Mouse (Mus musculus): ENCODE results near the gene Wnt7b. TPM values are rescaled to one million over a fixed set of nuclear protein-coding genes. Genes with fewer than 3 reads are reported as not detected.

Wnt7b gene
- 0.16 TPM for polyA plus RNA-seq (2014; fragmentation: Illumina TruSeq; extraction: RNeasy Lipid Tissue Mini Kit (QIAGEN cat#74804); ENCODE audit: low read depth, low replicate concordance)

DNA sequence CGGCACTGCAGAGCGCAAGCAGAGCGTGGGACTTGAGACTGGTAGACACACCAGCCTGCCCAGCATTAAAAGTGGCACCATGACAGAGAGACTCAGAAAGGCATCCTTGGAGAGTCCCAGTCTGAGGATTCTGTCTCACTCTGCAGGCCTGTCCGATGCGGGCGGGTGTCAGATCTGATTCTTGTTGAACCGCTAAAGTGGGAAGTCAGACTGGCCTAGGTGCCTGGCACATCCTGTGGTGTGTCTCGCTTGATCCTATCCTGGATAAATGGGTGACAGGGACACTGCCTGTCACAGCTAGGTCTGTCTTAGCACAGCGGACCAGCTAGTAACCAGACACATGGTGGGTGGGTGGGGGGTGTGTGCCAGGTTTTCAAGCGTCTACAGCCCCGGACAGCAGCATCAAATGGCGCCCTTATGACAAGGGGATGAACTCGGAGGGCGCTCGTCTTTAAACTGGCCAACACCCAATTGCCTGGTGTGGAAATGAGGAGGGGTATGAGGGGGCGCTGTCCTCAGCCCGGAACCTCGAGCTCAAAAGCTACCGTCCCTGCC is at the start of gene Wnt7b:
Wnt7b (minus strand) TSS at position 118 of the 555 bp plus-strand sequence.

DNA sequence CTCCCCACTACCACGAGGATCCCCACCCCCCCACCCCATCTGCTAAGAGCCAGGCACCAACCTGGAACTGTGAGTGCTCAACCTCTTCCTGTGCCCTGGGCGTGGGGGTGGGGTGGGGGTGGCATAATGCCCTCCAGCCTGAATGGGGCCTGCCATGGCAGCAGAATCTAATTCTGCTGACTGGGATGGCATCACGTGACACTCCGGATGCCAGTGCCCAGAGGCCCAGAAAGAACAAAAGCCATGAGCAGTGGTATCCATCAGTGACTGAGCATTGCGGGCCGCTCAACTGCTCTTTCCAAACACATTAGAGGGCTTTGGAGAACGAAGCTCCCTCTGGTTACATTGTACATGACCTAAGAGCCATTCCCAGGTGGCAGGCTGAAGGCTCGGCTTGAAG is 79.1 kb downstream of the Wnt7b start, which contains the start of gene 7530416G11Rik:
7530416G11Rik (minus strand) TSS at position 101 of the 400 bp plus-strand sequence.

Other genes starting within 250 kb of the Wnt7b start
- 89.0 TPM for gene Atxn10, start 246.2 kb downstream of the Wnt7b start, polyA plus RNA-seq (2014; fragmentation: Illumina TruSeq; extraction: RNeasy Lipid Tissue Mini Kit (QIAGEN cat#74804); ENCODE audit: low read depth, low replicate concordance)
- not detected for gene 7530416G11Rik, start 79.2 kb downstream of the Wnt7b start, polyA plus RNA-seq (2014; fragmentation: Illumina TruSeq; extraction: RNeasy Lipid Tissue Mini Kit (QIAGEN cat#74804); ENCODE audit: low read depth, low replicate concordance)
- gene Ppara, start 152.5 kb upstream of the Wnt7b start, polyA plus RNA-seq (2014; fragmentation: Illumina TruSeq; extraction: RNeasy Lipid Tissue Mini Kit (QIAGEN cat#74804); ENCODE audit: low read depth, low replicate concordance), result 36.5 TPM
- gene Cdpf1, start 229.2 kb upstream of the Wnt7b start, polyA plus RNA-seq (2014; fragmentation: Illumina TruSeq; extraction: RNeasy Lipid Tissue Mini Kit (QIAGEN cat#74804); ENCODE audit: low read depth, low replicate concordance), result 36.9 TPM
- 3.8 TPM for gene Pkdrej, start 239.3 kb upstream of the Wnt7b start, polyA plus RNA-seq (2014; fragmentation: Illumina TruSeq; extraction: RNeasy Lipid Tissue Mini Kit (QIAGEN cat#74804); ENCODE audit: low read depth, low replicate concordance)
- 20.4 TPM for gene Ttc38, start 249.8 kb upstream of the Wnt7b start, polyA plus RNA-seq (2014; fragmentation: Illumina TruSeq; extraction: RNeasy Lipid Tissue Mini Kit (QIAGEN cat#74804); ENCODE audit: low read depth, low replicate concordance)

All from heart, adult 10 weeks (tissue).